Mouse (Mus musculus): ENCODE measurements at regions not wholly inside any gene's neighbourhood (a gene's known extent, or its start where the extent isn't known, plus 50 kb on each side); places are given as distances from the start of the nearest gene placed in this dataset.

DNA sequence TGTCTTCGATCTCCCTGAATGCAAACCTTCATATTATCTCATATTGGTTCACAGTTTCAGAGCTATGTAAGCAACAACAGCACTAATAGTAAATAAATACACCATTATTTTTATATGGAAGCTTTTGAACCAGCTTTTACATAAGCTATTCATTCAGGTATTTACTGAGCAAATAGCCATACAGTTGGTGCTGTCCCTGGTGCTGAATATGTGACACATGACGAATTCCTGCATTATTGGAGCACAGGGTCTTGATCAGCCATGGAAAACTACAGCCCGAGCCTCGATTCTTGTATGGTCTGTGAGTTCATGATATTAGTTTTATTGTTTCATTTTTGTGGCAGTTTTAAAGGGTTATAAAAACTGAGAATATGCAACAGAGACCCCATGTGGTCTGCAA is 359.1 kb upstream of the Xylt1 start:
- 49% methylated on average over 4 of the region's 4 CpGs for WGBS
- no peaks in the 10 kb centered on the region for H3K36me3 ChIP-seq (ENCODE audit: insufficient read depth, low read length)

DNA sequence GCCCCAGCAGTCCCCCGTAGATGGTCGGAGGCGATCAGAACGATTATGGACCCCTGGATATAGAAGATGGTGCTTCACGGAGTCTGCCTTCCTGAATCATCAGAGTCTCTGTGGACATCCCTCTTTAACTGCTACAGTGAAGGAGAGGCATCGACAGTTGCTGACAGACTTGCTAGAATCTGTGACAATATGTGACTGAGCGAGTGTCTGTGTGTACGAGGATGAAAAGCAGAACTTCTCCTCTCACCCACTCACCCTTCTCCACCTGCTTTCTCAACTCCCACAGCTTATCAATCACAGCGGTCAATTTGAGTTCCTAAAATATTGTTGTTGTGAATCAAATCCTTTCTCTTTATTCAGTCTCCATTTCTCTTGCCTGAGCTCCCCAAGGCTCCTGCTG is 335.9 kb upstream of the Xylt1 start:
- Histone ChIP-seq H3K36me3 (ENCODE audit: insufficient read depth, low read length) (no peaks in the 10 kb centered on the region), H3K27ac (ENCODE audit: low read length) (no peak overlapping the region), H3K4me1 (ENCODE audit: insufficient read depth, low read length) (no peaks in the 10 kb centered on the region), H3K4me3 (ENCODE audit: low read length) (no peak overlapping the region), H3K9ac (replicated peaks; ENCODE audit: low read length) (no peak overlapping the region), H3K4me2 (replicated peaks; ENCODE audit: low read depth, low read length) (no peak overlapping the region), H3K27me3 (ENCODE audit: insufficient read depth, low read length) (no peaks in the 10 kb centered on the region), H3K9me3 (ENCODE audit: low read length) (no peaks in the 10 kb centered on the region)
- ATAC-seq (ENCODE audit: low FRiP score, low TSS enrichment): no peak
- 80% methylated on average over 9 of the region's 9 CpGs for WGBS

More for the DNA sequence above, 359.1 kb upstream of the Xylt1 start:
- H3K9ac ChIP-seq (replicated peaks; ENCODE audit: low read length): no peak overlapping the region
- H3K27ac ChIP-seq (ENCODE audit: low read length): no peak overlapping the region
- H3K4me3 ChIP-seq (ENCODE audit: low read length): no peak overlapping the region
- H3K27me3 ChIP-seq (ENCODE audit: insufficient read depth, low read length): no peaks in the 10 kb centered on the region
- no peak overlapping the region for H3K4me2 ChIP-seq (replicated peaks; ENCODE audit: low read depth, low read length)
- H3K9me3 ChIP-seq (ENCODE audit: low read length): no peaks in the 10 kb centered on the region
- no peak for ATAC-seq (ENCODE audit: low FRiP score, low TSS enrichment)
- H3K4me1 ChIP-seq (ENCODE audit: insufficient read depth, low read length): no peaks in the 10 kb centered on the region

DNA sequence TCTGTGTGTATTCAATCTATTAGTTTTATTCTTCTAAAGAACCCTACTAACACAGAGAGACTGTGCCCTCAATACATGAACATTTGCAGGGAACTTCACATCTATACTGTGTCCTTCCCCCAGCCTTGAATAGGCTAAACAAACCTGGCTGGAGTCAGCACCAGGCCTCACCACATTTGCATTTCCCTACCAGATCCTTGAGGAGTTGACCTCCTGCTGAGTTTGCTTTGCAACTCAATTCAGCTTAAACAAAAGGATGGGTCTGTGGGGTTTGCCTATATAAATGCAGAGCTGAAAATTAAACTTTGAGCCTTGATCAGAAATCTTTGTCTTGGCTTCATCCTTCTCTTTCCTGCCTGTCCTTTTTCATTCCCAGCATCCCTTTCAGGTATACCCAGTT is 331.5 kb upstream of the Xylt1 start:
- Histone ChIP-seq H3K4me3 (ENCODE audit: low read length) (no peak overlapping the region), H3K9me3 (ENCODE audit: low read length) (no peaks in the 10 kb centered on the region), H3K4me2 (replicated peaks; ENCODE audit: low read depth, low read length) (no peak overlapping the region)

DNA sequence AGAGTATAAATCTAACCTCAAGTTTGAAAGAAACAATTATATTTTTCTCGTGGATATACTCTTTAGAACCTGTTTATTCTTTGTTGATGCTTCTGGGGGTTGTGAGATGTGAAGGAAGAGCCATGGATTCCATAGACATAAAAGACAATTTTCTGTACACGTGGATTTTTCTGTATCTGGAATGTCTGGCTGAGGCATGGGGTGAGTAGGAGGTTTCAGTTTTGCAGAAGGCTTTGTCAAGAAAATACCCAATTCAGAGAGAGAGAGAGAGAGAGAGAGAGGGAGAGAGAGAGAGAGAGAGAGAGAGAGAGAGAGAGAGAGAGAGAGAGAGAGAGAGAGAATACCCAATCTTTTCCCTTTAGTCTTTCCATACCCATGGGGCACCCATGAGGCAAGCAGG is 315.0 kb upstream of the Xylt1 start:
- ATAC-seq (ENCODE audit: low FRiP score, low TSS enrichment): no peak
- no peak overlapping the region for H3K4me3 ChIP-seq (ENCODE audit: low read length)
- no peaks in the 10 kb centered on the region for H3K9me3 ChIP-seq (ENCODE audit: low read length)
- no peak overlapping the region for H3K9ac ChIP-seq (replicated peaks; ENCODE audit: low read length)
- WGBS: 61% methylated on average over 2 of the region's 2 CpGs
- H3K36me3 ChIP-seq (ENCODE audit: insufficient read depth, low read length): no peaks in the 10 kb centered on the region
- H3K4me1 ChIP-seq (ENCODE audit: insufficient read depth, low read length): no peaks in the 10 kb centered on the region
- H3K4me2 ChIP-seq (replicated peaks; ENCODE audit: low read depth, low read length): no peak overlapping the region
- H3K27me3 ChIP-seq (ENCODE audit: insufficient read depth, low read length): no peaks in the 10 kb centered on the region
- no peak overlapping the region for H3K27ac ChIP-seq (ENCODE audit: low read length)

More for the DNA sequence above, 331.5 kb upstream of the Xylt1 start:
- Histone ChIP-seq H3K27me3 (ENCODE audit: insufficient read depth, low read length) (no peaks in the 10 kb centered on the region), H3K27ac (ENCODE audit: low read length) (no peak overlapping the region), H3K4me1 (ENCODE audit: insufficient read depth, low read length) (no peaks in the 10 kb centered on the region), H3K36me3 (ENCODE audit: insufficient read depth, low read length) (no peaks in the 10 kb centered on the region), H3K9ac (replicated peaks; ENCODE audit: low read length) (no peak overlapping the region)
- no peak for ATAC-seq (ENCODE audit: low FRiP score, low TSS enrichment)

DNA sequence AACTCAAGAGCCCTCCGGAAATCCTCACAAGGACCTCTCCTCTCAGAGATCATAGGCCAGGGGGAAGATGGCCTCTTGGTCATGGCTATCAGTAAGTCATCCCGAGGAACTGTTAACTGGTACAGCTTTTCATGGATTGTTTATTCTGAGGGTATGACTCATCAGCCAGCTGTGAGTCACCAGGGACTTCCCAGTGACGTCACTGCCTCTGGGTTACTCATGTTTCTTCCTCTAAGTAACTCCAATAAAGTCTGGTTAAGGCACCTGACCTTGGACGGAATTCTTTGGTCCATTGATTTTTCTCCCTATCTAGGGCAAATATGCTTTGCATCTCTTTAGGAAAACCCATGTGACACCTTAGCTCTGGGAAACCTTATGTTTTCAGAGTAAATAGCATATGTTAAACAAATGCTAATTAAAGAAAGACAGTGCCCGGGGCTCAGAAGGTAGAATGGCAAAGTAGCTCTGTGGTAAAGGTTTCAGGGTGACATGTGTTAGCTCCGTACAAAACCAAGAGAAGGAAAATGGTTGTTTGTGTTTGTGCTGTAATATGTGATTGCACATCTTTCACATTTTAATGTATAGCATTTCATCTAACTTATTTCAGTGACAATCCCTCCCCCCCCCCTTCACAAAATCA is 289.7 kb upstream of the Xylt1 start:
- peak; percentile 63; the same call in 1 of the 2 replicates for ATAC-seq (ENCODE audit: low FRiP score, low TSS enrichment)
- 21% methylated on average over 6 of the region's 6 CpGs for WGBS
- Histone ChIP-seq H3K27me3 (ENCODE audit: insufficient read depth, low read length) (no peaks in the 10 kb centered on the region), H3K9me3 (ENCODE audit: low read length) (no peaks in the 10 kb centered on the region), H3K36me3 (ENCODE audit: insufficient read depth, low read length) (no peaks in the 10 kb centered on the region), H3K4me3 (ENCODE audit: low read length) (no peak overlapping the region), H3K27ac (ENCODE audit: low read length) (no peak overlapping the region), H3K9ac (replicated peaks; ENCODE audit: low read length) (no peak overlapping the region), H3K4me2 (replicated peaks; ENCODE audit: low read depth, low read length) (no peak overlapping the region), H3K4me1 (ENCODE audit: insufficient read depth, low read length) (0 out of 2 replicates have a peak, but pooled peaks cover 3% of the 10 kb centered on the region)

DNA sequence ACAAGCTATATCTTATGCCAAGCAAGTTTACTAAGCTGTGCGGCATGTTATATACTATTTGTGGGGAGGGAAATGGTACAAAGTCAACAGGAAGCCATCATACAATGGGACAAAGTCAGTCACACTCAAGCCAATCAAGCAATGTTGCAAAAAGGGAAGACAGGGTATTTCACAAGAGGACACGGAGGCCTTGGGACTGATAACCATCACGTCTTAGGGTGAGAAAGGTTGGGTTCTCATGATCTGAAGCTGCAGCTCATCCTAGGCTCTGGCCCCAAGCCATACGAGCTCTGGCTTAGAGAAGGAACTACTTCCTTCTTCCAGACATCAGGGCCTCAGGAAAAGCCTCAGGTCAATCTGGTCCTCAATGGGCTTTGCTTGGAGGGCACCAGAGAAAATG is 287.9 kb upstream of the Xylt1 start:
- WGBS: 78% methylated on average over 4 of the region's 4 CpGs
- H3K36me3 ChIP-seq (ENCODE audit: insufficient read depth, low read length): no peaks in the 10 kb centered on the region
- H3K9me3 ChIP-seq (ENCODE audit: low read length): no peaks in the 10 kb centered on the region
- no peak overlapping the region for H3K4me3 ChIP-seq (ENCODE audit: low read length)
- H3K27ac ChIP-seq (ENCODE audit: low read length): no peak overlapping the region
- H3K27me3 ChIP-seq (ENCODE audit: insufficient read depth, low read length): no peaks in the 10 kb centered on the region
- no peak overlapping the region for H3K4me2 ChIP-seq (replicated peaks; ENCODE audit: low read depth, low read length)
- no peak overlapping the region for H3K9ac ChIP-seq (replicated peaks; ENCODE audit: low read length)
- 0 out of 2 replicates have a peak, but pooled peaks cover 3% of the 10 kb centered on the region for H3K4me1 ChIP-seq (ENCODE audit: insufficient read depth, low read length)
- no peak for ATAC-seq (ENCODE audit: low FRiP score, low TSS enrichment)

DNA sequence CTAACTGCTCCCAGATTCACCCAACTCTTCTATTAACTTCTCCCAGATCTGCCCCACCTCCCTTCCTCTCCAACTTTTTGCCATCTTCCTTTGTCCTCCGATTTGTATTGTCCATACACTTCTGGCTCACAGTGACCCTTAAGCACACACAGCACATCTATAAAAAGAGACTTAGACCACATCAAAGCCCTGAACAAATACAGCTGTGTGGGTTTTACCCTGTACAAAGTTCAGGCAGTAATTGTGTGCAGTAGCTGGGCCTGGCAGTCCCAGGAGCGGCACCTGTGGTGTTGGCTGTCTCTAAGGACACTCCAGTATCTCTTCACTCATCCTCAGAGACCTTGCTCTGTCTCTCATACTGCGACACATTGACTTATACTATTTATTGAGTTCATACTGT is 283.2 kb upstream of the Xylt1 start:
- Histone ChIP-seq H3K27me3 (ENCODE audit: insufficient read depth, low read length) (no peaks in the 10 kb centered on the region), H3K4me3 (ENCODE audit: low read length) (no peak overlapping the region), H3K9me3 (ENCODE audit: low read length) (no peaks in the 10 kb centered on the region), H3K27ac (ENCODE audit: low read length) (no peak overlapping the region), H3K9ac (replicated peaks; ENCODE audit: low read length) (no peak overlapping the region), H3K4me1 (ENCODE audit: insufficient read depth, low read length) (no peaks in the 10 kb centered on the region), H3K4me2 (replicated peaks; ENCODE audit: low read depth, low read length) (no peak overlapping the region), H3K36me3 (ENCODE audit: insufficient read depth, low read length) (no peaks in the 10 kb centered on the region)
- 77% methylated on average over 3 of the region's 3 CpGs for WGBS
- no peak for ATAC-seq (ENCODE audit: low FRiP score, low TSS enrichment)

DNA sequence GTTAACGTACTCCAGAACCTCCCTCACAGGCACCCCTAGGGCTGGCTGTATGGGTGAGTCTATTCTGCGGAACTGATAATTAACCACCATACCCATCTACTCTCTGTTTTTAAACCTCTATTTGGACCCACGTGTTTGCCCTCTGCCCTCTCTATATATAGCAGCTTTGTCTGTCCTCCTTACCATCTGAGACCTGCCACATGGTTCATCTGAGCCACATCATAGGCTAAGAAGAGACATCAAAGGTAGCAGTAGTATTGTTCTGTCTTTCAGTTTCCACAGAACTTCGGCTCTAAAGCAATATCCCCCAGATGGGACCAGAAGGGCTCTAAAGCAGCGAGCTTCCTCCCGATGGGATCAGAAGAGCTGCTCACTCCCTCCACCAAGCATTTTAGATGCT is 281.7 kb upstream of the Xylt1 start:
- ATAC-seq (ENCODE audit: low FRiP score, low TSS enrichment): no peak
- no peaks in the 10 kb centered on the region for H3K4me1 ChIP-seq (ENCODE audit: insufficient read depth, low read length)
- H3K27ac ChIP-seq (ENCODE audit: low read length): no peak overlapping the region
- 65% methylated on average over 6 of the region's 6 CpGs for whole genome bisulfite sequencing
- H3K36me3 ChIP-seq (ENCODE audit: insufficient read depth, low read length): no peaks in the 10 kb centered on the region
- H3K4me2 ChIP-seq (replicated peaks; ENCODE audit: low read depth, low read length): no peak overlapping the region
- H3K9me3 ChIP-seq (ENCODE audit: low read length): no peaks in the 10 kb centered on the region
- H3K4me3 ChIP-seq (ENCODE audit: low read length): no peak overlapping the region
- H3K27me3 ChIP-seq (ENCODE audit: insufficient read depth, low read length): no peaks in the 10 kb centered on the region
- H3K9ac ChIP-seq (replicated peaks; ENCODE audit: low read length): no peak overlapping the region

DNA sequence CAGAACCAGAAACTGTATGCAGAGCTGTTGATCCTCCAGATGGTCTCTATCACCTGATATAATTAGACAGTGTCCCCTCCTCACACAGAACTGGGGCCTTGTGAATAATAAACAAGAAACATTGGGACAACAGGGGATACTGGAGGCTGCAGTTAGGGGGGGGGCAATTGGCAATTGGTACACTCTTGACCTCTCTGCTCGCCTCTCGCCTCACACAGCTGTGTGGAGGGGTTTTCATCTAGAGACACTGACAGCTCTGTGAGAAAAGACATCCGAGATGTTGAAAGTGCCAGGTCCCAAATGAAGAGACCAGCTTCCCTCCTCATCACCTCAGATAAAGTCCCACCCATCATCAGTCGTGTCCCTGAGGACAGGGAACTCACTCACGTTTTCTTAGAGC is 277.7 kb upstream of the Xylt1 start:
- H3K9me3 ChIP-seq (ENCODE audit: low read length): no peaks in the 10 kb centered on the region
- H3K4me1 ChIP-seq (ENCODE audit: insufficient read depth, low read length): no peaks in the 10 kb centered on the region
- WGBS: 23% methylated on average over 5 of the region's 5 CpGs
- H3K4me2 ChIP-seq (replicated peaks; ENCODE audit: low read depth, low read length): no peak overlapping the region
- no peak overlapping the region for H3K4me3 ChIP-seq (ENCODE audit: low read length)
- no peak overlapping the region for H3K27ac ChIP-seq (ENCODE audit: low read length)
- no peak overlapping the region for H3K9ac ChIP-seq (replicated peaks; ENCODE audit: low read length)
- no peaks in the 10 kb centered on the region for H3K36me3 ChIP-seq (ENCODE audit: insufficient read depth, low read length)
- ATAC-seq (ENCODE audit: low FRiP score, low TSS enrichment): no peak
- H3K27me3 ChIP-seq (ENCODE audit: insufficient read depth, low read length): no peaks in the 10 kb centered on the region

DNA sequence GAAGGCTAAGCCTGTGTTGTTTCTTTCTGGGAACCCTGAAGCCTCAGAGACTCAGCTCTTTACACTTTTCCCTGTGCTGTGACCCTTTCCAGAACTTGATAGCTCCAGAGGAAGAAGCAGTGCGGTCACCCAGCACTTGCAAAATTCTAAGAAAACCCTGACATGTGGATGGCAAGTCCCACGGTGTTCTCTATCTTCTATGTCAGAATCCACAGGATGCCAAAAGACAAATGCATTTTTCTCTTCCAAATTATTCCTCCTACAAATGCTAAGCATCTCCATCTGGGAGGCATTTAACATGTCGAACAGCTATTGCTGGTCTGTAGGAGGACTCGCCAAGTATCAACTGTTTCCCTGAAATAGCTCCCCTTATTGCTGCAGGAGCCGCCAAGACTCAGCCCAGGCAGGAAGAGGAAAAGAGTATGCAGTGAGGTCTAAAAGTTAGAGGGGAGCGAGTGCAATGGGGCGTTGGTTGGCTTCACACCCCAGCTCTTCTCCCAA is 274.0 kb upstream of the Xylt1 start:
- 65% methylated on average over 7 of the region's 7 CpGs for WGBS
- Histone ChIP-seq H3K9ac (replicated peaks; ENCODE audit: low read length) (no peak overlapping the region), H3K4me1 (ENCODE audit: insufficient read depth, low read length) (no peaks in the 10 kb centered on the region), H3K36me3 (ENCODE audit: insufficient read depth, low read length) (no peaks in the 10 kb centered on the region), H3K4me2 (replicated peaks; ENCODE audit: low read depth, low read length) (no peak overlapping the region), H3K27me3 (ENCODE audit: insufficient read depth, low read length) (no peaks in the 10 kb centered on the region), H3K27ac (ENCODE audit: low read length) (no peak overlapping the region), H3K9me3 (ENCODE audit: low read length) (no peaks in the 10 kb centered on the region), H3K4me3 (ENCODE audit: low read length) (no peak overlapping the region)
- ATAC-seq (ENCODE audit: low FRiP score, low TSS enrichment): no peak

Measured in kidney, embryonic 16.5 days (tissue).